Mouse (Mus musculus) embryonic facial prominence, embryonic 12.5 days (tissue): ENCODE measurements at regions not wholly inside any gene's neighbourhood (a gene's known extent, or its start where the extent isn't known, plus 50 kb on each side); places are given as distances from the start of the nearest gene placed in this dataset.
A peak's percentile ranks its signal among the peaks of the same experiment; 100 is the strongest.

Experiments
- ATAC-seq: fragments of 200-750 bp; cut with Nextera tagmentation; 2 replicates; pipeline ENCODE4 v1.8.0; 2017; ENCODE audit not compliant: insufficient number of reproducible peaks, insufficient read depth, low FRiP score, low TSS enrichment
- H3K27ac ChIP-seq: fragments of 300-500 bp; sonication (generic); 2 replicates; pipeline ENCODE4 v1.5.1; 2016; ENCODE audit warnings: mild to moderate bottlenecking
- H3K27me3 ChIP-seq: fragments of 300-500 bp; sonication (generic); 2 replicates; pipeline ENCODE4 v1.6.1; 2016; ENCODE audit warnings: mild to moderate bottlenecking, moderate library complexity
- H3K36me3 ChIP-seq: fragments of 300-500 bp; sonication (generic); 2 replicates; pipeline ENCODE4 v1.6.1; 2016; ENCODE audit warnings: mild to moderate bottlenecking
- H3K4me1 ChIP-seq: fragments of 300-500 bp; sonication (generic); 2 replicates; pipeline ENCODE4 v1.6.1; 2016
- H3K4me2 ChIP-seq: fragments of 300-500 bp; sonication (generic); replicated peaks from 2 replicates; pipeline ENCODE4 v1.6.1; 2016; ENCODE audit warnings: mild to moderate bottlenecking, moderate library complexity
- H3K4me3 ChIP-seq: fragments of 300-500 bp; sonication (generic); 2 replicates; pipeline ENCODE4 v1.5.1; 2016; ENCODE audit warnings: mild to moderate bottlenecking
- H3K9ac ChIP-seq: fragments of 300-500 bp; sonication (generic); 2 replicates; pipeline ENCODE4 v1.6.1; 2016; ENCODE audit warnings: mild to moderate bottlenecking, moderate library complexity
- H3K9me3 ChIP-seq: fragments of 300-500 bp; sonication (generic); 2 replicates; pipeline ENCODE4 v1.6.1; 2016; ENCODE audit warnings: mild to moderate bottlenecking, moderate library complexity
- WGBS: fragments of 180-500 bp; shearing (Covaris S2); methylation state at CpG from one replicate; pipeline ENCODE4 v1.1.7; 2016; 5-methylcytosine and 5-hydroxymethylcytosine counted together

- 38% methylated on average over 18 of the region's 18 CpGs for WGBS
- Histone ChIP-seq H3K4me2 (no peak overlapping the region), H3K27ac (0 out of 2 replicates have a peak overlapping the region, but pooled peaks have one; percentile 46), H3K9me3 (no peaks in the 10 kb centered on the region), H3K4me3 (no peak overlapping the region), H3K4me1 (peaks cover 12% of the 10 kb centered on the region), H3K27me3 (no peaks in the 10 kb centered on the region), H3K36me3 (no peaks in the 10 kb centered on the region), H3K9ac (no peak overlapping the region)
- 0 out of 2 replicates have a peak, but pooled peaks have one; percentile 48 for ATAC-seq
These were observed 195.0 kb downstream of the Tshz3 start for GRCm38 (mm10) chr7:36892776-36893500.

- Histone ChIP-seq H3K9me3 (no peaks in the 10 kb centered on the region), H3K4me2 (no peak overlapping the region), H3K27ac (no peak overlapping the region), H3K9ac (no peak overlapping the region), H3K4me3 (no peak overlapping the region), H3K27me3 (no peaks in the 10 kb centered on the region), H3K4me1 (peaks cover 12% of the 10 kb centered on the region), H3K36me3 (no peaks in the 10 kb centered on the region)
- ATAC-seq: no peak
- 60% methylated on average over 12 of the region's 12 CpGs for WGBS
These were observed 198.4 kb downstream of the Tshz3 start for GRCm38 (mm10) chr7:36896339-36896738.

GRCm38 (mm10) chr7:36901537-36901936 lies 203.6 kb downstream of the Tshz3 start:
- WGBS: 86% methylated on average over 5 of the region's 5 CpGs

GRCm38 (mm10) chr7:36913304-36913703 lies 215.4 kb downstream of the Tshz3 start:
- Histone ChIP-seq H3K27me3 (no peaks in the 10 kb centered on the region), H3K27ac (no peak overlapping the region), H3K4me2 (no peak overlapping the region), H3K4me1 (no peaks in the 10 kb centered on the region), H3K9ac (no peak overlapping the region), H3K4me3 (no peak overlapping the region), H3K36me3 (no peaks in the 10 kb centered on the region), H3K9me3 (no peaks in the 10 kb centered on the region)
- 87% methylated on average over 3 of the region's 3 CpGs for WGBS
- ATAC-seq: no peak

More at GRCm38 (mm10) chr7:36901537-36901936, 203.6 kb downstream of the Tshz3 start:
- Histone ChIP-seq H3K9me3 (no peaks in the 10 kb centered on the region), H3K36me3 (no peaks in the 10 kb centered on the region), H3K27me3 (no peaks in the 10 kb centered on the region), H3K4me1 (peaks cover under 1% of the 10 kb centered on the region; the same call in 1 of the 2 replicates), H3K4me2 (no peak overlapping the region), H3K9ac (no peak overlapping the region), H3K4me3 (no peak overlapping the region), H3K27ac (no peak overlapping the region)
- ATAC-seq: no peak

- Histone ChIP-seq H3K27me3 (no peaks in the 10 kb centered on the region), H3K4me3 (no peak overlapping the region), H3K9ac (no peak overlapping the region), H3K4me2 (no peak overlapping the region), H3K4me1 (no peaks in the 10 kb centered on the region), H3K9me3 (no peaks in the 10 kb centered on the region), H3K27ac (no peak overlapping the region), H3K36me3 (no peaks in the 10 kb centered on the region)
- WGBS: 83% methylated on average over 9 of the region's 9 CpGs
- ATAC-seq: no peak
These were observed 216.3 kb downstream of the Tshz3 start for GRCm38 (mm10) chr7:36914261-36914660.

- H3K36me3 ChIP-seq: no peaks in the 10 kb centered on the region
- H3K9me3 ChIP-seq: no peaks in the 10 kb centered on the region
- H3K4me3 ChIP-seq: no peak overlapping the region
- H3K27me3 ChIP-seq: no peaks in the 10 kb centered on the region; the same call in 1 of the 2 replicates
- ATAC-seq: no peak
- 83% methylated on average over 5 of the region's 5 CpGs for WGBS
- no peak overlapping the region for H3K9ac ChIP-seq
- H3K4me2 ChIP-seq: no peak overlapping the region
- H3K27ac ChIP-seq: no peak overlapping the region
- no peaks in the 10 kb centered on the region for H3K4me1 ChIP-seq
These were observed 217.3 kb downstream of the Tshz3 start for GRCm38 (mm10) chr7:36915171-36915570.

- Histone ChIP-seq H3K4me1 (no peaks in the 10 kb centered on the region), H3K36me3 (no peaks in the 10 kb centered on the region), H3K9ac (no peak overlapping the region), H3K27ac (no peak overlapping the region), H3K4me3 (no peak overlapping the region), H3K4me2 (no peak overlapping the region), H3K27me3 (no peaks in the 10 kb centered on the region; the same call in 1 of the 2 replicates), H3K9me3 (no peaks in the 10 kb centered on the region)
- WGBS: 68% methylated on average over 9 of the region's 9 CpGs
- ATAC-seq: no peak
These were observed 219.1 kb downstream of the Tshz3 start for GRCm38 (mm10) chr7:36917011-36917410.

- Histone ChIP-seq H3K27me3 (no peaks in the 10 kb centered on the region; the same call in 1 of the 2 replicates), H3K27ac (no peak overlapping the region), H3K4me1 (no peaks in the 10 kb centered on the region), H3K36me3 (no peaks in the 10 kb centered on the region), H3K4me3 (no peak overlapping the region), H3K9me3 (no peaks in the 10 kb centered on the region), H3K4me2 (no peak overlapping the region), H3K9ac (no peak overlapping the region)
- ATAC-seq: no peak
- 82% methylated on average over 4 of the region's 4 CpGs for WGBS
These were observed 221.5 kb downstream of the Tshz3 start for GRCm38 (mm10) chr7:36919413-36919812.

- H3K4me1 ChIP-seq: no peaks in the 10 kb centered on the region
- H3K27me3 ChIP-seq: no peaks in the 10 kb centered on the region; the same call in 1 of the 2 replicates
- H3K27ac ChIP-seq: no peak overlapping the region
- ATAC-seq: no peak
- H3K4me3 ChIP-seq: no peak overlapping the region
- H3K4me2 ChIP-seq: no peak overlapping the region
- WGBS: 80% methylated on average over 14 of the region's 14 CpGs
- no peaks in the 10 kb centered on the region for H3K9me3 ChIP-seq
- H3K9ac ChIP-seq: no peak overlapping the region
- H3K36me3 ChIP-seq: no peaks in the 10 kb centered on the region
These were observed 223.1 kb downstream of the Tshz3 start for GRCm38 (mm10) chr7:36921003-36921402.

GRCm38 (mm10) chr7:36933490-36933889 lies 235.6 kb downstream of the Tshz3 start:
- H3K4me3 ChIP-seq: no peak overlapping the region
- no peak for ATAC-seq
- no peak overlapping the region for H3K27ac ChIP-seq
- no peak overlapping the region for H3K9ac ChIP-seq
- H3K9me3 ChIP-seq: no peaks in the 10 kb centered on the region
- H3K4me2 ChIP-seq: no peak overlapping the region
- no peaks in the 10 kb centered on the region for H3K27me3 ChIP-seq
- H3K36me3 ChIP-seq: no peaks in the 10 kb centered on the region
- 62% methylated on average over 4 of the region's 4 CpGs for WGBS
- 0 out of 2 replicates have a peak, but pooled peaks cover 13% of the 10 kb centered on the region for H3K4me1 ChIP-seq

- Histone ChIP-seq H3K27ac (no peak overlapping the region), H3K36me3 (no peaks in the 10 kb centered on the region), H3K9ac (no peak overlapping the region), H3K4me2 (no peak overlapping the region; the same call in 1 of the 2 replicates), H3K27me3 (no peaks in the 10 kb centered on the region), H3K9me3 (no peaks in the 10 kb centered on the region), H3K4me1 (0 out of 2 replicates have a peak, but pooled peaks cover 13% of the 10 kb centered on the region), H3K4me3 (no peak overlapping the region)
- 65% methylated on average over 21 of the region's 21 CpGs for WGBS
- ATAC-seq: no peak
These were observed 237.1 kb downstream of the Tshz3 start for GRCm38 (mm10) chr7:36934792-36935555.

GRCm38 (mm10) chr7:36940611-36941010 lies 242.7 kb downstream of the Tshz3 start:
- ATAC-seq: no peak
- H3K4me1 ChIP-seq: no peaks in the 10 kb centered on the region
- no peaks in the 10 kb centered on the region for H3K36me3 ChIP-seq
- no peak overlapping the region for H3K4me2 ChIP-seq
- no peak overlapping the region for H3K27ac ChIP-seq
- H3K4me3 ChIP-seq: no peak overlapping the region
- WGBS: 66% methylated on average over 10 of the region's 10 CpGs
- H3K9ac ChIP-seq: no peak overlapping the region
- no peaks in the 10 kb centered on the region for H3K9me3 ChIP-seq
- H3K27me3 ChIP-seq: no peaks in the 10 kb centered on the region
